ENCODE assay signal across 23 mouse cellular contexts in the genomic region with DNA sequence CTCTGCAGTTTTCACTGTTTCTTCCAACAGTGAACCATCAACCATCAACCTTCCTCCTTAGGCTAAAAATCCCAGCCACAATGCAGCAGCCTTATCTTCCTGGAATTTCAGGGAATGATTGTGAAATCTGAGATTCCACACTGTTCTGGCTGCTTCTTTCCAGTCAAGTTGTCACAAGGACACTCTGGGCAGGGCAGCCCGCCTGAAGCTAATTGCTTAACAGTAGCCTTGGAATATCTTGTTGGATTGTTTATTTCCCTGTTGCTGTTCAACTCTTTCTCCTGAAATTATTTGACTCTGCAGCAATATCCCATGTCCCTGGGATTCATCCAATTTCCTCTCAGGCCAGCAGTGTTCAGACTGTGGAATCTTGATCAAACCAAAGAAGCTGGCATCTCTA. TPM values are rescaled to one million over a fixed set of nuclear protein-coding genes. Genes with fewer than 3 reads are reported as not detected.
A peak's percentile ranks its signal among the peaks of the same experiment; 100 is the strongest.
DNase-seq lines count a peak whose midpoint lies in the region; ATAC-seq and TF ChIP-seq lines count a peak whose summit lies in the region.
"Had no signal": no experiment of that assay in that cellular context is flagged by ENCODE, and none has a peak within 500 bp of the region (broad histone marks: within the 10 kb centered on the region; RNA-seq: fewer than 3 reads in every experiment).

No protein-coding gene starts in this region.

- no peaks in the 10 kb centered on the region for H3K27me3 ChIP-seq in lung, postnatal 0 days (replicated peaks; ENCODE audit: insufficient read depth, low read length)
- H3K27me3 ChIP-seq in liver, embryonic 11.5 days (replicated peaks; ENCODE audit: control insufficient read depth, insufficient read depth, low read length) = no peaks in the 10 kb centered on the region
- H3K27me3 ChIP-seq: forebrain, embryonic 13.5 days; hindbrain, embryonic 13.5 days; limb, embryonic 12.5 days had no signal

- intact Hi-C loops in gastrocnemius, postnatal 36 days (cut with DNase I) = no loop called here

- H3K4me3 ChIP-seq in lung, postnatal 0 days (ENCODE audit: low read depth, low read length) = no peak overlapping the region
- no peak overlapping the region for H3K4me3 ChIP-seq in liver, embryonic 11.5 days (ENCODE audit: low read depth, low read length)
- H3K4me3 ChIP-seq: forebrain, embryonic 13.5 days; hindbrain, embryonic 13.5 days; layer of hippocampus, adult 2 months; limb, embryonic 12.5 days had no signal

- peak; percentile 12 for DNase-seq in gastrocnemius, postnatal 25 days
- DNase-seq in gastrocnemius, postnatal 36 days = no peak
- peak; percentile 13 for DNase-seq in testis, postnatal 14 days (ENCODE audit: low spot score)
- no peak for DNase-seq in testis, postnatal 10 days (ENCODE audit: low spot score)
- peak; percentile 59 for DNase-seq in lung, postnatal 0 days (ENCODE audit: low spot score)
- DNase-seq in Muller cell, postnatal 12 days (ENCODE audit: inconsistent ontology term) = no peak
- no peak for DNase-seq in liver, embryonic 11.5 days (ENCODE audit: low spot score)
- DNase-seq: cerebellum, adult 11 months; cerebellum, postnatal 25 days; kidney, postnatal 10 days; thymus, postnatal 4 days had no signal

- H3K9me3 ChIP-seq in lung, postnatal 0 days (ENCODE audit: low read length) = no peaks in the 10 kb centered on the region
- H3K9me3 ChIP-seq in liver, embryonic 11.5 days (ENCODE audit: control insufficient read depth, low read length) = no peaks in the 10 kb centered on the region
- H3K9me3 ChIP-seq: forebrain, embryonic 13.5 days; hindbrain, embryonic 13.5 days; limb, embryonic 12.5 days had no signal

- H3K4me1 ChIP-seq in lung, postnatal 0 days (ENCODE audit: insufficient read depth, low read depth, low read length) = no peaks in the 10 kb centered on the region
- H3K4me1 ChIP-seq in liver, embryonic 11.5 days (replicated peaks; ENCODE audit: control insufficient read depth, insufficient read depth, low read length) = no peaks in the 10 kb centered on the region
- H3K4me1 ChIP-seq: forebrain, embryonic 13.5 days; hindbrain, embryonic 13.5 days; limb, embryonic 12.5 days had no signal

- no peak overlapping the region for H3K27ac ChIP-seq in lung, postnatal 0 days (ENCODE audit: low read length)
- no peak overlapping the region for H3K27ac ChIP-seq in liver, embryonic 11.5 days (ENCODE audit: low read depth, low read length)
- H3K27ac ChIP-seq: forebrain, embryonic 13.5 days; hindbrain, embryonic 13.5 days; layer of hippocampus, adult 2 months; limb, embryonic 12.5 days had no signal

- ATAC-seq in lung, postnatal 0 days = peak; percentile 49
- no peak for ATAC-seq in cerebellum, adult (ENCODE audit: insufficient number of reproducible peaks, low FRiP score, low TSS enrichment)
- ATAC-seq in liver, embryonic 11.5 days (replicated peaks; ENCODE audit: low FRiP score) = no peak
- ATAC-seq: forebrain, embryonic 13.5 days; intestine, postnatal 0 days had no signal

- 32% methylated on average over 1 of the region's 1 CpGs for WGBS in lung, postnatal 0 days
- WGBS in liver, embryonic 11.5 days = 64% methylated on average over 1 of the region's 1 CpGs

- TF ChIP-seq CTCF in lung, postnatal 0 days (IDR thresholded peaks at IDR 0.05) = no peak

- H3K4me2 ChIP-seq in lung, postnatal 0 days (replicated peaks; ENCODE audit: low read depth, low read length) = no peak overlapping the region
- no peak overlapping the region for H3K4me2 ChIP-seq in liver, embryonic 11.5 days
- H3K4me2 ChIP-seq: forebrain, embryonic 13.5 days; hindbrain, embryonic 13.5 days; limb, embryonic 12.5 days had no signal

- no peak for TF ChIP-seq EP300 in lung, postnatal 0 days (IDR thresholded peaks at IDR 0.05)

- H3K9ac ChIP-seq in lung, postnatal 0 days (replicated peaks; ENCODE audit: low read depth) = no peak overlapping the region
- no peak overlapping the region for H3K9ac ChIP-seq in liver, embryonic 11.5 days (ENCODE audit: low read depth, low read length)
- H3K9ac ChIP-seq: forebrain, embryonic 13.5 days; hindbrain, embryonic 13.5 days; limb, embryonic 12.5 days had no signal

- H3K36me3 ChIP-seq in lung, postnatal 0 days (ENCODE audit: insufficient read depth, low read length) = no peaks in the 10 kb centered on the region
- no peaks in the 10 kb centered on the region for H3K36me3 ChIP-seq in liver, embryonic 11.5 days (ENCODE audit: control insufficient read depth, insufficient read depth, low read length)
- H3K36me3 ChIP-seq: hindbrain, embryonic 13.5 days; limb, embryonic 12.5 days had no signal

RNA-seq across cellular contexts. Expression of a gene that starts 6.7 kb away (rescaled TPM):
- total RNA-seq in gastrocnemius, postnatal 25 days (2021) = not detected
- total RNA-seq in gastrocnemius, postnatal 36 days (2021) = not detected
- not detected in 2 replicates for polyA plus RNA-seq in lung, postnatal 0 days (2015; fragmentation: Nextera tagmentation; extraction: Ambion mirVana)
- not detected in 2 replicates for polyA plus RNA-seq in liver, embryonic 11.5 days (2014; fragmentation: Nextera tagmentation; extraction: Ambion mirVana)
- total RNA-seq: layer of hippocampus, adult 2 months; left cerebral cortex, adult 18-20 months; MEL; midbrain, postnatal 0 days had no signal
- polyA plus RNA-seq: forebrain, embryonic 13.5 days; gonadal fat pad, adult 2 months; hindbrain, embryonic 13.5 days; intestine, postnatal 0 days; liver, embryonic 16.5 days; midbrain, postnatal 0 days had no signal

RNA-seq across cellular contexts. Expression of a gene that starts 40.7 kb away (rescaled TPM):
- not detected for total RNA-seq in gastrocnemius, postnatal 25 days (2021)
- total RNA-seq in gastrocnemius, postnatal 36 days (2021) = not detected
- not detected in 2 replicates for polyA plus RNA-seq in lung, postnatal 0 days (2015; fragmentation: Nextera tagmentation; extraction: Ambion mirVana)
- not detected in 2 replicates for polyA plus RNA-seq in liver, embryonic 11.5 days (2014; fragmentation: Nextera tagmentation; extraction: Ambion mirVana)
- total RNA-seq: layer of hippocampus, adult 2 months; left cerebral cortex, adult 18-20 months; MEL; midbrain, postnatal 0 days had no signal
- polyA plus RNA-seq: forebrain, embryonic 13.5 days; gonadal fat pad, adult 2 months; heart, embryonic 16.5 days; hindbrain, embryonic 13.5 days; intestine, postnatal 0 days; limb, embryonic 12.5 days; liver, embryonic 16.5 days; midbrain, postnatal 0 days had no signal

Comparison
In these comparisons a context has a peak if more than half of its experiments do, and no peak if none do; other contexts are left out.
1. DNase-seq: peak in gastrocnemius, postnatal 25 days (single experiment), testis, postnatal 14 days (single experiment) and lung, postnatal 0 days (single experiment); none in gastrocnemius, postnatal 36 days (0 of 2), testis, postnatal 10 days (single experiment), Muller cell, postnatal 12 days (single experiment) and liver, embryonic 11.5 days (single experiment).